Mouse (Mus musculus) stomach, embryonic 16.5 days (tissue): ENCODE measurements around the gene Cd44. TPM values are rescaled to one million over a fixed set of nuclear protein-coding genes. Genes with fewer than 3 reads are reported as not detected.

Experiments
- ATAC-seq: fragments of 200-750 bp; cut with Nextera tagmentation; 2 replicates; pipeline ENCODE4 v1.8.0; 2017; ENCODE audit warnings: moderate number of reproducible peaks, moderate TSS enrichment; ENCODE audit not compliant: insufficient read depth, low FRiP score
- H3K27ac ChIP-seq: fragments of 300-500 bp; sonication (generic); 2 replicates; pipeline ENCODE4 v1.5.1; 2014; ENCODE audit warnings: low read length
- H3K27me3 ChIP-seq: fragments of 300-500 bp; sonication (generic); 2 replicates; pipeline ENCODE4 v1.6.1; 2014; ENCODE audit warnings: low read length, control low read depth, mixed read lengths; ENCODE audit not compliant: control insufficient read depth, insufficient read depth
- H3K36me3 ChIP-seq: fragments of 300-500 bp; sonication (generic); 2 replicates; pipeline ENCODE4 v1.6.1; 2014; ENCODE audit warnings: low read length; ENCODE audit not compliant: control insufficient read depth, insufficient read depth
- H3K4me1 ChIP-seq: fragments of 300-500 bp; sonication (generic); 2 replicates; pipeline ENCODE4 v1.6.1; 2014; ENCODE audit warnings: low read length, control low read depth, mixed read lengths; ENCODE audit not compliant: control insufficient read depth, insufficient read depth
- H3K4me2 ChIP-seq: fragments of 300-500 bp; sonication (generic); 2 replicates; pipeline ENCODE4 v1.6.1; 2014; ENCODE audit warnings: low read depth, low read length, mixed read lengths
- H3K4me3 ChIP-seq: fragments of 300-500 bp; sonication (generic); replicated peaks from 2 replicates; pipeline ENCODE4 v1.5.1; 2014; ENCODE audit warnings: mild to moderate bottlenecking, low read length
- H3K9ac ChIP-seq: fragments of 300-500 bp; sonication (generic); 2 replicates; pipeline ENCODE4 v1.6.1; 2014; ENCODE audit warnings: low read length
- H3K9me3 ChIP-seq: fragments of 300-500 bp; sonication (generic); replicated peaks from 2 replicates; pipeline ENCODE4 v1.6.1; 2016; ENCODE audit warnings: low read length, control low read depth; ENCODE audit not compliant: control insufficient read depth
- WGBS: fragments of 180-500 bp; shearing (Covaris S2); extraction: QIAGEN DNeasy Blood & Tissue Kit; methylation state at CpG from one replicate; pipeline ENCODE4 v1.1.7; 2014; 5-methylcytosine and 5-hydroxymethylcytosine counted together
- polyA plus RNA-seq: library from polyadenylated mRNA; unstranded; fragments of >200 nt; fragmentation: Nextera tagmentation; extraction: Ambion mirVana; gene quantifications from 2 replicates; pipeline ENCODE4 v1.2.1, GENCODE M21; 2015

Cd44 gene
- polyA plus RNA-seq, 1 experiment from 2014 or later, result 26.5 TPM

- WGBS, result 43% methylated on average over 1 of the region's 1 CpGs
- Histone ChIP-seq H3K27me3 (no peaks in the 10 kb centered on the region), H3K4me1 (no peaks in the 10 kb centered on the region), H3K9ac (no peak overlapping the region), H3K36me3 (no peaks in the 10 kb centered on the region), H3K9me3 (no peaks in the 10 kb centered on the region), H3K27ac (no peak overlapping the region), H3K4me2 (no peak overlapping the region), H3K4me3 (no peak overlapping the region)
- ATAC-seq, result no peak
These were observed 73.6 kb downstream of the Cd44 start for GRCm38 (mm10) chr2:102827841-102828240.

- Histone ChIP-seq H3K9me3 (no peaks in the 10 kb centered on the region), H3K4me3 (no peak overlapping the region), H3K27ac (peak overlapping the region; percentile 84), H3K4me2 (no peak overlapping the region), H3K9ac (no peak overlapping the region), H3K36me3 (no peaks in the 10 kb centered on the region), H3K27me3 (no peaks in the 10 kb centered on the region), H3K4me1 (no peaks in the 10 kb centered on the region)
- peak; percentile 83 for ATAC-seq
- WGBS, result 75% methylated on average over 9 of the region's 9 CpGs
These were observed 75.4 kb downstream of the Cd44 start for GRCm38 (mm10) chr2:102825961-102826633.

GRCm38 (mm10) chr2:102822036-102822435, 79.4 kb downstream of the Cd44 start:
- H3K4me2 ChIP-seq, result no peak overlapping the region
- no peak overlapping the region for H3K27ac ChIP-seq
- no peaks in the 10 kb centered on the region for H3K4me1 ChIP-seq
- H3K27me3 ChIP-seq, result no peaks in the 10 kb centered on the region
- H3K36me3 ChIP-seq, result no peaks in the 10 kb centered on the region
- no peak overlapping the region for H3K4me3 ChIP-seq
- ATAC-seq, result no peak
- 90% methylated on average over 6 of the region's 6 CpGs for WGBS
- no peaks in the 10 kb centered on the region for H3K9me3 ChIP-seq
- no peak overlapping the region for H3K9ac ChIP-seq

GRCm38 (mm10) chr2:102820790-102821189, 80.7 kb downstream of the Cd44 start:
- WGBS, result 70% methylated on average over 8 of the region's 8 CpGs
- Histone ChIP-seq H3K4me1 (no peaks in the 10 kb centered on the region), H3K27ac (no peak overlapping the region), H3K27me3 (no peaks in the 10 kb centered on the region), H3K9me3 (no peaks in the 10 kb centered on the region), H3K9ac (no peak overlapping the region), H3K4me2 (no peak overlapping the region), H3K36me3 (no peaks in the 10 kb centered on the region), H3K4me3 (no peak overlapping the region)
- no peak for ATAC-seq

DNA sequence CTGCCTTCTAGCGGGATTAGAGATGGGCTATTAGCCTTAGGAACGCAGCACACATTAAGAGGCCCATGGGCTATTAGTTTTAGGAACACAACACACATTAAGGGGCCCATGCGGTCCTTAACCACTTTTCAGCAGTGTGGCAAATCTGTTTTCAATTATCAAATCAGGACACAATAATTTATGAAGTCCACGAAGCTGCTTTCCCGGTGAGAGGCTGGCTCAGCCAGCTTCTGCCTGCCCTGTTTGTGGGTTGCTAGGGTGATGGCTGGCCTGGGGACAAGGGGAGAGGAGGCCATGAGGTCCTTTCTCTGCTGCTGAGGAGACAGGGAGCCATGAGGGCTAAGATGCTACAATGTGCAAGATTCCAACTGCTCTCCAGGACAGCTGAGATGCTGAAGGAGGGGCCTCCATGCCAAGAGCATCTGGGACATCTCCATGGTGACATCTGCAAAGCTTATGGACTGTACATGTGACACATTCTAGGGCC, 81.2 kb downstream of the Cd44 start:
- ATAC-seq, result peak; percentile 31; the same call in 1 of the 2 replicates
- H3K9me3 ChIP-seq, result no peaks in the 10 kb centered on the region
- no peaks in the 10 kb centered on the region for H3K27me3 ChIP-seq
- H3K4me1 ChIP-seq, result 0 out of 2 replicates have a peak, but pooled peaks cover 3% of the 10 kb centered on the region
- WGBS, result 76% methylated on average over 5 of the region's 5 CpGs
- H3K27ac ChIP-seq, result no peak overlapping the region
- no peak overlapping the region for H3K4me2 ChIP-seq
- no peak overlapping the region for H3K4me3 ChIP-seq
- H3K9ac ChIP-seq, result no peak overlapping the region
- H3K36me3 ChIP-seq, result no peaks in the 10 kb centered on the region

DNA sequence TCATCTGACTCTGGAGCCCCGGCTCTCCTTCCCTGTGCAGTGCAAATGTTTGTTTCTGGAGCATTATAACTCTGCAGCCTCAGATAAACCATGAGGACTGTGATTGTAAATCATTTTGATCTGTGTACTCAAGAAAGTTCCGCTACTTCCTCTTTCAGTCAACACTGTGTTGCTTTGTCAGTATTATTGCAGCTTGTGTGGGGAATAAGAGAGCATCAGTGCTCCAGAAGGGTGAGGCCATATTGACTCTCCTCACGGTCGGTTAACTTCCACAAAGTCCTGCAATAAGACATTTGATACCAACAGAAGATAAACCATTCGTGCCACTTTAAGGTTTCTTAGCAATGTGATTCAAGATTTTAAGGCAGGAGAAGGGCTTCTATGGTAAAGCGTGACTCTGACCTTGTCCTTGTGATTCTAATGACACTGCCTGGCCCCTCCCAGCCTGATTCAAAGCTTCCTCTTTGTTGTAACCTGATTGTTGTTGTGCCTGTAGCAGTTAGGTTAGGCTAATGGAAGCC, 86.1 kb downstream of the Cd44 start:
- Histone ChIP-seq H3K27me3 (no peaks in the 10 kb centered on the region), H3K9ac (no peak overlapping the region), H3K36me3 (no peaks in the 10 kb centered on the region), H3K4me1 (0 out of 2 replicates have a peak, but pooled peaks cover 7% of the 10 kb centered on the region), H3K27ac (peak overlapping the region; percentile 21), H3K4me2 (no peak overlapping the region), H3K4me3 (no peak overlapping the region), H3K9me3 (no peaks in the 10 kb centered on the region)
- peak; percentile 85 for ATAC-seq
- WGBS, result 22% methylated on average over 6 of the region's 6 CpGs

DNA sequence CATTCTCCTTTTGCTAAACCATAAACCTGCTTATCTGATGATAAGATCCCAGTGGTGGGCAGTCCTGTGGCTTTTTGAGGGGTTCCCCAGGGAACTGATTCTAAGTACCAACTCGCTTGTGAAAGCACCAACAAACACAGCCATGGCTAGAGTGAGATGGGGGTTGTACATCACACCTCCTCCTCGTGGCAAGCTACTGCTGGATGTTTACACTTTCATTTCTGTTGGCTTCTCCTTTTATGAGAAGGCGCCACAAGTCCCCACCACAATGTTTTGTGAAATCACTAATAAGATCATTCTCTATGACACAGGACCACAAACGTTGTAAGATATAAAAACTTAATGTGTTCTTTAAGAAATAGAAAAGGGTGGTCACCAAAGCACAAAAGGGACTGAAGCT, 88.7 kb downstream of the Cd44 start:
- H3K27me3 ChIP-seq, result no peaks in the 10 kb centered on the region
- 58% methylated on average over 4 of the region's 4 CpGs for WGBS
- H3K4me2 ChIP-seq, result no peak overlapping the region
- ATAC-seq, result no peak
- H3K36me3 ChIP-seq, result no peaks in the 10 kb centered on the region
- no peak overlapping the region for H3K9ac ChIP-seq
- no peak overlapping the region for H3K4me3 ChIP-seq
- H3K4me1 ChIP-seq, result 0 out of 2 replicates have a peak, but pooled peaks cover 7% of the 10 kb centered on the region
- H3K9me3 ChIP-seq, result no peaks in the 10 kb centered on the region
- H3K27ac ChIP-seq, result no peak overlapping the region

- Histone ChIP-seq H3K36me3 (no peaks in the 10 kb centered on the region), H3K9me3 (no peaks in the 10 kb centered on the region), H3K4me1 (no peaks in the 10 kb centered on the region), H3K27me3 (no peaks in the 10 kb centered on the region), H3K9ac (no peak overlapping the region), H3K4me2 (no peak overlapping the region), H3K27ac (no peak overlapping the region), H3K4me3 (no peak overlapping the region)
- no peak for ATAC-seq
- 80% methylated on average over 1 of the region's 1 CpGs for WGBS
These were observed 92.0 kb downstream of the Cd44 start for GRCm38 (mm10) chr2:102809436-102809835.

DNA sequence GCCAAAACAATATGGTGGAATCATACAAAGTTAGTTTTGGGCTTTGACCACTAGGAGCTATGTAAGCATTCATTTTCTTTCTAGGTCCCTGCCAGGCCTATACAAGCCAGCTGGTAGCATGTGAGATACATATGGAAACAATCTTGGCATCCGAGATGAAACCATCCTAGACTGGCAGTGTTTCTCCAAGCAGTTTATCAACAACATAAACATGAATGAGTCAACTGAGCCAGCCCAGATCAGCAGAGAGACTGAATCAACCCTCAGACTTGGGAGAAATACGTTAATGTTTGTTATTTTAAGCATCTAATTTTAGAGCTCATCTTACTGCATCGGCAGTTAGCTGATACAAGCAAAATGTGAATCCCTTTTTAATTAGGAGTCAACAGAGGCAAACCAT, 93.8 kb downstream of the Cd44 start:
- H3K27ac ChIP-seq, result no peak overlapping the region
- no peaks in the 10 kb centered on the region for H3K36me3 ChIP-seq
- no peaks in the 10 kb centered on the region for H3K9me3 ChIP-seq
- no peak for ATAC-seq
- no peak overlapping the region for H3K4me3 ChIP-seq
- 59% methylated on average over 3 of the region's 3 CpGs for WGBS
- no peaks in the 10 kb centered on the region for H3K4me1 ChIP-seq
- no peak overlapping the region for H3K4me2 ChIP-seq
- no peaks in the 10 kb centered on the region for H3K27me3 ChIP-seq
- no peak overlapping the region for H3K9ac ChIP-seq
